Mouse (Mus musculus) cerebellum, adult 2 months (tissue): Measurements from ENCODE around the gene Tpm1.

Experiments used
- CTCF ChIP-seq: fragments of 200-500 bp; IDR thresholded peaks from 2 replicates; pipeline ENCODE4 v1.5.1; 2011; ENCODE audit warnings: low read depth, mild to moderate bottlenecking, control low read depth, low read length, moderate library complexity, borderline replicate concordance; ENCODE audit not compliant: insufficient read depth
- POLR2A ChIP-seq: fragments of 200-500 bp; IDR thresholded peaks from 2 replicates; pipeline ENCODE4 v1.6.1; 2011; ENCODE audit warnings: low read length, control low read depth, borderline replicate concordance; ENCODE audit not compliant: insufficient read depth

- TF ChIP-seq POLR2A: no peak
- no peak for TF ChIP-seq CTCF
These were observed 44.0 kb downstream of the Tpm1 start for GRCm38 (mm10) chr9:67005161-67005742.
